Mouse (Mus musculus): ENCODE results near the gene Rnft2. TPM values are rescaled to one million over a fixed set of nuclear protein-coding genes. Genes with fewer than 3 reads are reported as not detected.
A peak's percentile ranks its signal among the peaks of the same experiment; 100 is the strongest.

Gene Rnft2
- total and polyA plus RNA-seq, 3 experiments: 0.42 to 0.71 TPM; not detected in 1

DNA sequence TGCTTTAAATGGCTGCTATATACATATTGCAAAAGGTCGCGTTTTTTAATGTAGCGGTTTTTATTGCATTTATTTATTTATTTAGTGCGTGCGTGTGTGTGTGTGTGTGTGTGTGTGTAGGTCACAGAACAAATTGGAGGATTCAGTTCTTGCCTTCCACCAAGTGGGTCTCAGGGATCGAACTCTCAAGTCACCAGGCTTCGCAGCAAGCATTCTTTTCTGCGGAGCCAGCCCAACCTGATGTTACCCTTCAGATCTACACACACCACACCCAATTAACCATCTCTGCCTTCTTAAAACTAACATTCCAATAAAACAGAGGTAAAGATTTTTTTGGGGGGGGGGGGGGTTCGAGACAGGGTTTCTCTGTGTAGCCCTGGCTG, 89.4 kb downstream of the Rnft2 start:
- Histone ChIP-seq H3K4me3 (ENCODE audit: control insufficient read depth in 1 of 2, insufficient read depth in 1 of 2, low read depth in 2 of 2, low read length in 2 of 2) (peak overlapping the region; percentile 66 to 92; a peak in 3 of 4 replicates), H3K27ac (ENCODE audit: control insufficient read depth, low read depth, low read length) (no peak overlapping the region), H3K4me1 (ENCODE audit: control insufficient read depth in 1 of 2, insufficient read depth in 2 of 2, low read length in 2 of 2) (peaks cover 3 to 10% of the 10 kb centered on the region in 2 experiments), H3K79me2 (ENCODE audit: control insufficient read depth, insufficient read depth, low read length, poor library complexity) (peaks cover 32% of the 10 kb centered on the region), H3K27me3 (ENCODE audit: control insufficient read depth in 1 of 2, insufficient read depth in 2 of 2, low read length in 2 of 2) (no peaks in the 10 kb centered on the region), H3K9me3 (replicated peaks; ENCODE audit: insufficient read depth, low read length) (no peaks in the 10 kb centered on the region), H3K36me3 (ENCODE audit: control insufficient read depth in 1 of 2, insufficient read depth in 2 of 2, low read length in 2 of 2) (peaks cover 0 to 6% of the 10 kb centered on the region in 2 experiments; a peak in 2 of 4 replicates), H3K9ac (ENCODE audit: control insufficient read depth, low read depth, low read length, poor library complexity, severe bottlenecking) (peak overlapping the region; percentile 78)
- no peak for DNase-seq (ENCODE audit: low read depth, low spot score)
- TF ChIP-seq USF1 (IDR thresholded peaks at IDR 0.05; ENCODE audit: low read depth, low read length) (no peak), CHD1 (IDR thresholded peaks at IDR 0.05; ENCODE audit: low read depth, low read length) (no peak), MXI1 (IDR thresholded peaks at IDR 0.05; ENCODE audit: low read depth, low read length) (no peak), TCF12 (IDR thresholded peaks at IDR 0.05; ENCODE audit: low read depth, low read length) (no peak), POLR2A (IDR thresholded peaks at IDR 0.05; ENCODE audit: control insufficient read depth in 1 of 2, insufficient read depth in 1 of 2, low read depth in 1 of 2, low read length in 2 of 2, poor library complexity in 1 of 2) (no peak), SIN3A (IDR thresholded peaks at IDR 0.05; ENCODE audit: low read length) (no peak), NRF1 (IDR thresholded peaks at IDR 0.05; ENCODE audit: insufficient read depth, low read depth, low read length, poor library complexity, severe bottlenecking) (no peak), UBTF (IDR thresholded peaks at IDR 0.05; ENCODE audit: borderline replicate concordance, insufficient read depth, low read depth, low read length) (no peak), ZKSCAN1 (IDR thresholded peaks at IDR 0.05; ENCODE audit: low read depth, low read length) (no peak)

DNA sequence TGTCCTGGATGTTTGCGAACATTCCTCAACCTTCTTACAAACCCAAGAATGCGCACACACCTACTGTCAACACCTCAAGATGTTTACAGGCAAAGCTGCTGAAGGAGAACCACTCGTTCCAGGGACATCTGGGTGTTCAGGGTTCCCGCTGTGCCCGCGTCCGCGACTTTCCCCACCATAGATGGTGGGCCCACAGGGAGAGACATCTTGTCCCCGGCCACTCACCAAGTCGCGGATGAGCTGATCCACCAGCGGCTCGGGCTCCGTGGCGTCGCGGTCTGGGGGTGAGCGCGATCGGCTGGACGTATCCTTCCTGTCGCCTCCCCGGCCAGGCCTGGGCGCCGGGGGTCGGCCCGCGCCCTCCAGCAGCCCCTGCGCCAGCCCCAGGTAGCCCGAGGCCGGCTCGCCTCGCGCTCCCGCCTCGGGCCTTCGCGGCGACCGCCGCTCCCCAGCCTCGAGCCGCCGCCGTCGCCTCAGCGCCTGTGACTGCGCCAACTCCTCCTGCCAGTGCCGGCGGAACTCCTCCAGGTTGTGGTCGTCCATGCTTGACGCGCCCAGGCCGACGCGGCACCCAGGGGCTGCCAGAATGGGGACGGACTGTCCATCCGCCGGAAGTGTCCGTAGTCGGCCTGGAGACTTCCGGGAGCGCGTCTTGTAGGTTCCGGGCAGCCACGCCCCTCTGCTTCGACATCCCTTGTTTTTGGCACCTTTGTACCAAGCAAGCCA, 89.9 kb downstream of the Rnft2 start, which contains the start of gene Fbxw8:
Gene Fbxw8 (minus strand): TSS at position 626 of the 726 bp plus-strand sequence.
- H3K79me2 ChIP-seq (ENCODE audit: control insufficient read depth, insufficient read depth, low read length, poor library complexity): peaks cover 32% of the 10 kb centered on the region
- peak within 1 kb of the TSS; percentile 78 for H3K9ac ChIP-seq (ENCODE audit: control insufficient read depth, low read depth, low read length, poor library complexity, severe bottlenecking)
- no peaks in the 10 kb centered on the region for H3K9me3 ChIP-seq (replicated peaks; ENCODE audit: insufficient read depth, low read length)
- TF ChIP-seq ELF1 (IDR thresholded peaks at IDR 0.05; ENCODE audit: low read depth, low read length) (peak; percentile 57; the same call in 1 of the 2 replicates), POLR2A (IDR thresholded peaks at IDR 0.05; ENCODE audit: control insufficient read depth in 1 of 2, insufficient read depth in 1 of 2, low read depth in 1 of 2, low read length in 2 of 2, poor library complexity in 1 of 2) (peak in 1 of 2 experiments; percentile 79; a peak in 3 of 4 replicates), ZKSCAN1 (IDR thresholded peaks at IDR 0.05; ENCODE audit: low read depth, low read length) (no peak), TBP (IDR thresholded peaks at IDR 0.05; ENCODE audit: low read depth, low read length) (peak; percentile 37; the same call in 1 of the 2 replicates), SIN3A (IDR thresholded peaks at IDR 0.05; ENCODE audit: low read length) (peak; percentile 88), USF1 (IDR thresholded peaks at IDR 0.05; ENCODE audit: low read depth, low read length) (no peak), UBTF (IDR thresholded peaks at IDR 0.05; ENCODE audit: borderline replicate concordance, insufficient read depth, low read depth, low read length) (no peak), MYC (IDR thresholded peaks at IDR 0.05; ENCODE audit: low read depth, low read length) (0 out of 2 replicates have a peak, but pooled peaks have one; percentile 51), ZNF384 (IDR thresholded peaks at IDR 0.05; ENCODE audit: low read depth, low read length) (no peak), EP300 (IDR thresholded peaks at IDR 0.05; ENCODE audit: low read depth in 1 of 2, low read length in 2 of 2) (no peak), MAFK (IDR thresholded peaks at IDR 0.05; ENCODE audit: borderline replicate concordance, low read depth, low read length) (no peak), TAL1 (IDR thresholded peaks at IDR 0.05; ENCODE audit: low read length) (no peak), E2F4 (IDR thresholded peaks at IDR 0.05; ENCODE audit: borderline replicate concordance, low read depth, low read length) (no peak), NELFE (IDR thresholded peaks at IDR 0.05; ENCODE audit: low read depth, low read length) (peak; percentile 77), HCFC1 (IDR thresholded peaks at IDR 0.05; ENCODE audit: low read depth, low read length) (peak; percentile 92), MAX (IDR thresholded peaks at IDR 0.05; ENCODE audit: low read length) (peak; percentile 75), TCF12 (IDR thresholded peaks at IDR 0.05; ENCODE audit: low read depth, low read length) (peak; percentile 55), RCOR1 (IDR thresholded peaks at IDR 0.05; ENCODE audit: low read depth, low read length) (no peak), MXI1 (IDR thresholded peaks at IDR 0.05; ENCODE audit: low read depth, low read length) (peak; percentile 81)
- H3K4me3 ChIP-seq (ENCODE audit: control insufficient read depth in 1 of 2, insufficient read depth in 1 of 2, low read depth in 2 of 2, low read length in 2 of 2): peak within 1 kb of the TSS; percentile 66 to 92
- H3K4me1 ChIP-seq (ENCODE audit: control insufficient read depth in 1 of 2, insufficient read depth in 2 of 2, low read length in 2 of 2): peaks cover 3 to 10% of the 10 kb centered on the region in 2 experiments
- no peak within 1 kb of the TSS for H3K27ac ChIP-seq (ENCODE audit: control insufficient read depth, low read depth, low read length)
- DNase-seq (ENCODE audit: low read depth, low spot score): peak; percentile 90
- no peaks in the 10 kb centered on the region for H3K27me3 ChIP-seq (ENCODE audit: control insufficient read depth in 1 of 2, insufficient read depth in 2 of 2, low read length in 2 of 2)
- peaks cover 0 to 6% of the 10 kb centered on the region in 2 experiments; a peak in 2 of 4 replicates for H3K36me3 ChIP-seq (ENCODE audit: control insufficient read depth in 1 of 2, insufficient read depth in 2 of 2, low read length in 2 of 2)
